Mouse (Mus musculus): ENCODE data around the gene B4galnt1.
"Not testable (repeated sequence)": the region's sequence is repeated elsewhere in the genome, so short reads cannot be mapped to it uniquely, and the experiment has no call there.

B4galnt1 gene

DNA sequence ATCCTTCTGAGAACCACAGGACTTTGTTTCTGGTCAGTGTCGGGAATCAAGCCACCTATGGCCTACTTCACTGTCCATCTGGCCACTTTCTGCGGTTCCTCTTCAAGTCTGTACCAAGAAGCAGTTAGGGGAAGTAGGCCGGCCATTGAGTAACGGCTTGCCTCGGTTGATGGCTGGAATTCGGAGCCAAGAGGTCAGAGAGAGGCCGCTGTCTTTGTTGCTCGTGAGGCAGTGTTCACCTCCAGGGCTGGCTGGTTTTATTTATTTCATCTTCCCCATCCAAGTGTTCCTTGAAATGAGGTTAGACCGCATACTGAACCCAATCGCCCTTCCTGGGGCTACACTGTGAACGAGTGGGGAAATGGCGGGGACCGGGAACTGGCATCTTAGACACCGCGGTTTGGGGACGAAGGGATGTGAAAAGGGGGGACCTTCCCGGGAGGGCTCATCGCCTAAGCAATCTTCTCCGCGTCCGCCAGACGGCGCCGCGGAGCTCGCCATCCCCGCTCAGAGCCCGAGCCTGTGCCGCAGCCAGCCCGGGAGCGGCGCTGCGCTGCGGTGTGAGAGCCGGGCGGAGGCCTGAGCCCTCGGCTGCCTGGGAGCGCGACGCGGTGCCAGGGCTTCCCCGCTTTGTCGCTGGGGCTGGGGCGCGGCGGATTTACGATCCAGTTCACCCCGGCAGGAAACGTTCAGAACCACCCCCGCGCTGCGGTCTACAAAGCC is at the start of gene B4galnt1:
B4galnt1 (plus strand) TSS at position 595 of the 723 bp plus-strand sequence.
- DNase-seq (ENCODE audit: low read depth, low spot score), result no peak

- DNase-seq (ENCODE audit: low read depth, low spot score), result no peak
Observed at GRCm38 (mm10) chr10:127118470-127118869, 46.6 kb upstream of the B4galnt1 start.

GRCm38 (mm10) chr10:127119229-127119628 is 45.8 kb upstream of the B4galnt1 start:
- DNase-seq (ENCODE audit: low read depth, low spot score), result no peak

- no peak for DNase-seq (ENCODE audit: low read depth, low spot score)
Observed at GRCm38 (mm10) chr10:127120301-127121065, 44.5 kb upstream of the B4galnt1 start.

- DNase-seq (ENCODE audit: low read depth, low spot score), result peak; percentile 95
Observed at GRCm38 (mm10) chr10:127121066-127121477, 44.0 kb upstream of the B4galnt1 start, which contains the start of gene Os9. Gene Os9, minus strand, starts transcription at chr10:127121131.

DNA sequence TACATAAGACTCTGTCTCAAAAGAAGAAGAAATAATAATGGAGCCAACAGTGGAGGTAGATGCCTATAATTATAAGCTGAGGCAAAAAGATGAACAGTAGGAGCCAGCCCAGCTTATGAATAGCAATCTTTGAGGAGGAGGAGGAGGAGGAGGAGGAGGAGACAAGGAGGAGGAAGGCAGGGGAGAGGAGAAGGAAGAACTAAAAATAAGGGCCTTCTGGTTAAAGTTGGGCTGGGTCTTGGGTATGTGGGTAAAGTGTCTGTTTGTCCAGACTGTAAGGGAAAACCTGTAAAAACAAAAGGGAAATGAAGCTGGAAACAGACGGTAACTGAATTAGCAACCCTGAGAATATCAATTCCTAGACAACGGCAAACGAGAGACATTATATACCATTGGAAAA is 43.0 kb upstream of the B4galnt1 start:
- DNase-seq (ENCODE audit: low read depth, low spot score), result no peak

GRCm38 (mm10) chr10:127122784-127123435 is 42.1 kb upstream of the B4galnt1 start:
- peak; percentile 73 for DNase-seq (ENCODE audit: low read depth, low spot score)

- peak; percentile 68 for DNase-seq (ENCODE audit: low read depth, low spot score)
Observed at GRCm38 (mm10) chr10:127123436-127123805, 41.6 kb upstream of the B4galnt1 start.

DNA sequence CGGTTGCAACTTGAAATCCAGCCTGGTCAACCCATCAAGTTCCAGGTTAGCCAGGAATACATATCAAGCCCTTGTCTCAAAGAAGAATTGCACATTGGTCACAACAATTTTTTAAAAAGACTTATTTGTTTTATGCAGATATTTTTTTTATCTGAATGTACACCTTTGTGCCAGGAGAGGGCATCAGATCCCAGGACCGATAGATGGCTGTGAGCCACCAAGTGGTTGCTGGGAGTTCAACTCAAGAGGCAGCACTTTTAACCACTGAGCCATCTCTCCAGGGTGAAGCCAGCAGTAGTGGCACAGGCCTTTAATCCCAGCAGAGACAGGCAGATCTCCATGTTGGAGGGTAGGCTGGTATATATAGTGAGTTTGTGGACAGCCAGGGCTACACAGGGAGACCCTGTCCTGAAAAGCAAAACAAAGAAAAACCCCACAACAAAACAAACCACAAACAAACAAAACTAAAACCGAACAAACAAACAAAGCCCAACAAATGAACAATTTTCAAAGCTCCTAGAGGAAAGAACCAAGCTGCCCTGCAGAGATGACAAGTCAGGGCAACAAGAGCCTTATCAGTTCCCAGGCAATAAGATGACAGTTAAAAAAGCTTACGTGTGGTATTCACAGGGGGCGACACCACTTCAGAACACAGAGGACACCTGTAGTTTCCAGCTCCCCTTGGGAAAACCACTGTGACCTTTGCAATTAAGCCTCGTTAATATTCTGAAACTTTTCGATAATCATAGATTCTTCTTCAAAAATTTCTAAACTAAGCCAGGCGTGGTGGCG is 39.6 kb upstream of the B4galnt1 start:
- no peak for DNase-seq (ENCODE audit: low read depth, low spot score)

DNA sequence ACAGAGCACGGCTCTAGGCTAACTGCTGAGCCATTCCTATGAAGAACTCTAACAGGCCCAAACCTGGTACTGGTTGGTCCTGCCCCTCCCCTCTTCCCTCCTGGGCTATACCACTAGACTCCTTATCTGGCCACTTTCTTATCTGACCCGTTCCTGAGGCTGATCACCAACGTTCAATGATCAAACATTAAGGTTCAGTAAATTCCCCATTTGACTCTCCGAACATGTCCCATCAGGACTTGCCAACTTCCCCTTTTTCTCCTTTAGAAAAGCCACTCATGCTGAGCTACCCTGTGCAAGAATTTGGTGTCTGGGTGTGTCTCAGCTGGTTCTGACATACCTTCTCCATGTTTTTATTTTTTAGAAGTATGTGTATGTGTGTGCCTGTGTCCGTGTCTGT is 38.4 kb upstream of the B4galnt1 start:
- no peak for DNase-seq (ENCODE audit: low read depth, low spot score)

- DNase-seq (ENCODE audit: low read depth, low spot score), result no peak
Observed at GRCm38 (mm10) chr10:127127711-127128279, 37.2 kb upstream of the B4galnt1 start.

GRCm38 (mm10) chr10:127129431-127129830 is 35.6 kb upstream of the B4galnt1 start:
- no peak for DNase-seq (ENCODE audit: low read depth, low spot score)

GRCm38 (mm10) chr10:127132469-127132868 is 32.6 kb upstream of the B4galnt1 start:
- DNase-seq (ENCODE audit: low read depth, low spot score), result no peak

DNA sequence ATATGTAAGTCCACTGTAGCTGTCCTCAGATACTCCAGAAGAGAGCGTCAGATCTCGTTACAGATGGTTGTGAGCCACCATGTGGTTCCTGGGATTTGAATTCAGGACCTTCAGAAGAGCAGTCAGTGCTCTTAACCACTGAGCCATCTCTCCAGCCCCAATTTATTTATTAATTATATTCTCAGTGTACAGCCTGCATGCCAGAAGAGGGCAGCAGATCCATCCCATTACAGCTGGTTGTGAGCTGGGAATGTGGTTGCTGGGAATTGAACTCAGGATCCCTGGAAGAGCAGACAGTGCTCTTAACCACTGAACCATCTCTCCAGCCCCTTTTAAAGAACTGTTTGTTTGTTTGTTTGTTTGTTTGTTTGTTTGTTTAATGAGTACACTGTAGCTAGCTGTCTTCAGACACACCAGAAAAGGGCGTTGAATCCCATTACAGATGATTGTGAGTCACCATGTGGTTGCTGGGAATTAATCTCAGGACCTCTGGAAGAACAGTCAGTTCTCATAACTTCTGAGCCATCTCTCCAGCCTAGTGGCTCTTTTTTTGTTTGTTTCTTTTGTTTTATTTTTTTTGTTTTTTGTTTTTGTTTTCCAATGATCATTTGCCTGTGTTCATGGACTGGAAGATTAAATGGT is 30.5 kb upstream of the B4galnt1 start:
- DNase-seq (ENCODE audit: low read depth, low spot score), result not testable (repeated sequence)

DNA sequence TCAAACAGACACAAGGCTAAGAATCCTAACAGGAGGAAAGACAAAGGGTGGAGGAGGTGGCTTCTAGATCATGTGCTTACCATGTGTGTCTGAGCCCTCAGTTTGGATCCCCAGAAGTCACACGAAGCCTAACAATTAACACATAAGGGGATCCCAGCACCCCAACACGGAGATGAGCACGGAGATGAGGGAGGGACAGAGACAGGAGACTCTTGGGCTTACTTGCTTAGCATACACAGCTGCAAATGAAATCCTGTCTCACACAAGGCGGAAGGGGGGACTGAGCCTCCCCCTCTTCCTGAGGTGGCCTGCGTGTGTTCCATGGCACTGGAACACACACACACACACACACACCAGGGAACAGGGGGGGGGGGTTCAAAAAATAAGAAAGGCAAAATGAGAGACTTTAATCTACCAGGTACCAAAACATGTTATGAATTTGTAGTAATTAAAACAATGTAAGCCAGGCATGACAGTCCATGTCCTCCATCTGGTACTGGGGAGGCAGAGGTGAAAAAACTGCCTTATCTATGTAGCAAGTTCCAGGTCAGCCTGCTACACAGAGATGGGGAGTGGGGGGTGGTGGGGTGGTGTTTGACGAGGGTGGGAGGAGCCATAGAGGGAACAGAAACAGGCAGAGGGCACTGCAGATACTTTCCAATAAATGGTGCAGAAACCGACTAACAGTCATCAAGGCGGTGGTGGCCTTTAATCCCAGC is 29.7 kb upstream of the B4galnt1 start:
- DNase-seq (ENCODE audit: low read depth, low spot score), result no peak

DNA sequence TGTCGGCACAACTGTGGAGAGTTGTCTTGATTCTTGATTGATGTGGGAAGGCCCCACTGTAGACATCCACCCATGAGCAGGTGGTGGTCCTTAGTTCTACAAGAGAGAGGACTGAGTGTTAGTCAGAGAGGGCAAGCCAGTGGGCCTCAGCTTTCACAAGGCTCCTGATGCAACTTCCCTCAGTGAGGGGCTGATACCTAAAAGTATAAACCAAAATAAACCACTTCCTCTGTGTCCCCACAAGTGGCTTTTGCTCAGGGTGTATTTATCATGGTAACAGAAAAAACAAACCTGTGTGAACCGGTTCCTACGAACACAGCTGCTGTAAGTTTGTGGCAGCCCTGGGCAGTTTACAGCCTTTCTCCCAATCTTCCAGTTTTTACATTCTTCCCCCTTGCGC is 28.5 kb upstream of the B4galnt1 start:
- DNase-seq (ENCODE audit: low read depth, low spot score), result no peak

- DNase-seq (ENCODE audit: low read depth, low spot score), result no peak
Observed at GRCm38 (mm10) chr10:127137896-127138295, 27.1 kb upstream of the B4galnt1 start.

DNA sequence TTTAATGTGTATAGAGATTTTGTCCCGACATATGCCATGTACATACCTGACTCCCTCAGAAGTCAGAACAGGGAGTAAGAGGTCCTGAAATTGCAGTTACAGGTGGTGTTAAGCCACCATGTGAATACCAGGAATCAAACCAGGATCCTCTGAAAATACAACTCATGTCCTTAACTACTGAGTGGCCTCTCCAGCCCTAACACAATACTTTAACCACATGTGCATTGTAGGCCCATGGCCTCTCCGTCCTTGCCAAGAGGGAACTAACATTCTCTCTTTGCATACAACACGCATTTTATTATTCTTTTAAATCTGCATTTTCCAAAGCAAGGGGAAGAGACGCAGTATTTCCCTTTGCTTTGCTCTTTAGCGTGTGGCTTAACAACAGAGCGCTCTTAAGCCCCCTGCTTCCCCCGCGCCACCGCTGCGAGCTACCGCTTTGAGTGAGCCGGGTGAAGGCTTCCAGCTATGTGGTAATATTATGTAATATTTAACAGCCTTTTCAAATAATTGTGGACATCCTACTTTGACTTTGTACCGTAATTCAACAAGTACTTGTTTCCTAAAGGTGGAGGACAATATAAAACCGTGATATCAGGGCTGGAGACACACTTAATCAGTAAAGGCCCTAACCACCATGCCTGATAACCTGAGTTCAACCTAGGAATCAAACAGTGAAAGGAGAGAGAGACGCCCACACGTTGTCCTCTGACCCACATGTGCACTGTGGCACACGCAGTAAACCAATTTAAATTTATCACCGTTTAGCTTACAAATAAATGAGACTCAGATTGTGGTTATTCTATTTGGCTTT is 26.5 kb upstream of the B4galnt1 start:
- DNase-seq (ENCODE audit: low read depth, low spot score), result no peak

GRCm38 (mm10) chr10:127140971-127141370 is 24.1 kb upstream of the B4galnt1 start:
- DNase-seq (ENCODE audit: low read depth, low spot score), result no peak

Data from c-Kit-negative CD71-positive TER-119-positive erythroid progenitor cells, embryonic 14.5 days (primary cell).